Mouse (Mus musculus) heart, embryonic 10.5 days (tissue): Measurements from ENCODE around the gene Hddc2. TPM values are rescaled to one million over a fixed set of nuclear protein-coding genes. Genes with fewer than 3 reads are reported as not detected.

ENCODE experiments used
- DNase-seq: peaks from one replicate; pipeline ENCODE4 v3.0.0-alpha.2; 2017; ENCODE audit warnings: low spot score
- H3K27ac ChIP-seq: fragments of 300-500 bp; sonication (generic); 2 replicates; pipeline ENCODE4 v1.5.1; 2016; ENCODE audit warnings: mild to moderate bottlenecking
- H3K27me3 ChIP-seq: fragments of 300-500 bp; sonication (generic); 2 replicates; pipeline ENCODE4 v1.6.1; 2016; ENCODE audit warnings: mild to moderate bottlenecking; ENCODE audit not compliant: poor library complexity, insufficient read depth, severe bottlenecking
- H3K36me3 ChIP-seq: fragments of 300-500 bp; sonication (generic); 2 replicates; pipeline ENCODE4 v1.6.1; 2016; ENCODE audit warnings: mild to moderate bottlenecking, moderate library complexity
- H3K4me1 ChIP-seq: fragments of 300-500 bp; sonication (generic); 2 replicates; pipeline ENCODE4 v1.6.1; 2016; ENCODE audit warnings: mild to moderate bottlenecking
- H3K4me3 ChIP-seq: fragments of 300-500 bp; sonication (generic); 2 replicates; pipeline ENCODE4 v1.5.1; 2016; ENCODE audit warnings: mild to moderate bottlenecking, moderate library complexity
- H3K9me3 ChIP-seq: fragments of 300-500 bp; sonication (generic); 2 replicates; pipeline ENCODE4 v1.6.1; 2016; ENCODE audit warnings: mild to moderate bottlenecking, moderate library complexity
- WGBS: fragments of 180-500 bp; shearing (Covaris S2); methylation state at CpG from one replicate; pipeline ENCODE4 v1.1.7; 2016; 5-methylcytosine and 5-hydroxymethylcytosine counted together
- polyA plus RNA-seq: library from polyadenylated mRNA; unstranded; fragments of >200 nt; fragmentation: Nextera tagmentation; extraction: Ambion mirVana; gene quantifications from 2 replicates; pipeline ENCODE4 v1.2.1, GENCODE M21; 2016

The Hddc2 gene
- polyA plus RNA-seq, result 73.6 and 79.5 TPM in 2 replicates

DNA sequence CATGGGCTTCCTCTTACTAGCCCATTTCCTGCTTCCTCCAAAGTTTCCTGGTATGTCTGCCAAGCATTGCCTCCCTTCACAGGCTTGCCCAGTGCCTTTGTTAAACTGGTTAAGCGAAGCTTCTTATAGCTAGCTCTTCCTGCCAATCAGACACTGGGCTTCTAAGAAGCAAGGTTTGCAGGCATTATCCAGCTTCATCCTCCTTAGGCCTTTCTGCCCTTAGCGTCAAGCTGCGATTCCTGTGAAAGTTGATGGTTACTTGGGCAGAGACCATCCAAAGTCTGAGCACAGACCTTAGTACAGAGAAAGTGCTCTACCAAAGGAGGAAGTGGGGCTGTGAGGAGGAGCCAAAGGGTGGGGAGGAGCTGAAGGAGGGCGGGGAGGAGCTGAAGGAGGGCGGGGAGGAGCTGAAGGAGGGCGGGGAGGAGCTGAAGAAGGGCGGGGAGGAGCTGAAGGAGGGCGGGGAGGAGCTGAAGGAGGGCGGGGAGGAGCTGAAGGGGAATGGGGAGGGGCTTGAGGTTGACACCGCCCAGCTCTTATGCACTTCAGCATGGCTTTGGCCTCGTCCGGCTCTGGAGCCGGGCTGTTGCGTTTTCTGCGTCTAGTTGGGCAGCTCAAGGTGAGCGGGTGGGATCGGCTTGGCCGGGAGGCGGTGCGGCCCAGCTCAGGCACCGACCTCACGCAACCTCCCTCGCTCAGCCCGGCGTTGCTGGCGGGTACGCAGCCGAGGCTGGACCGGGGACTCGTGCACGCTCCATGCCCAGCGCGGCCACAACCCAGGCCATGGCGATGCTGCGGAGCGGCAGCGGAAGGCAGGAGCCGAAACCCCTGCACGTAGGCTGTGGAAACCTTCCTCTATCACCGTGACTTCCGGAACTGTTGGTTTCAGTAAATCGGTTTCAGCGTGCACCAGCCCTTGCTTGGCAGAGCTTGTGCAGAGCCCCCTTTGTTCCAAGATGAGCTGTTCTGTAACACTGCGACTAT is at the start of gene Hddc2:
Hddc2 (plus strand) TSS at position 519 of the 984 bp plus-strand sequence.
- Histone ChIP-seq H3K9me3 (no peaks in the 10 kb centered on the region), H3K4me3 (peak within 1 kb of the TSS; percentile 86), H3K36me3 (peaks cover 21% of the 10 kb centered on the region), H3K27me3 (no peaks in the 10 kb centered on the region), H3K27ac (peak within 1 kb of the TSS; percentile 97), H3K4me1 (peaks cover 6% of the 10 kb centered on the region; the same call in 1 of the 2 replicates)
- DNase-seq, result peak; percentile 94
- 4% methylated on average over 44 of the region's 44 CpGs for WGBS

GRCm38 (mm10) chr10:31272738-31273137 is 40.4 kb upstream of the Hddc2 start:
- H3K27me3 ChIP-seq, result no peaks in the 10 kb centered on the region
- H3K4me1 ChIP-seq, result peaks cover 4% of the 10 kb centered on the region; the same call in 1 of the 2 replicates
- 34% methylated on average over 2 of the region's 2 CpGs for WGBS
- H3K9me3 ChIP-seq, result no peaks in the 10 kb centered on the region
- H3K4me3 ChIP-seq, result no peak overlapping the region
- H3K36me3 ChIP-seq, result no peaks in the 10 kb centered on the region
- no peak for DNase-seq
- peak overlapping the region; percentile 32 for H3K27ac ChIP-seq

DNA sequence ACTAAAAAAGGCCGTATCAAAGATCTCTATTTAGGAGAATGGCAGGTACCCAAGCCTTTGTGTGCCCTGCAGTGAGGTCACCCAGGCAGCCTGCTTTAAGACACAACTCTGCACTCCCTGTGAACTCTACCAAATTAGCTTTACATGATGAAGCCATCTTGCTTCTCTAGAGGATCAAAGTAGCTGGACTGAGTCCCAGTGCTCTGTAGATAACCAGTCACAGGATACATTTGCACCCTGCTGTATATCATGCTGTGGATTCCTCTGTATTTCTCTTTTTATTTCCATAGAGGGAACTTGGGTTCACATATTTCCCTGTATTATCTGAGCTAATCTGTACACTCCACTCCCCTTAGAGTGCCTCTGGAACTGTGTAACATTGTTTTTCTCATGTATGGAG is 40.0 kb upstream of the Hddc2 start:
- Histone ChIP-seq H3K4me3 (no peak overlapping the region), H3K27me3 (no peaks in the 10 kb centered on the region), H3K27ac (peak overlapping the region; percentile 32; the same call in 1 of the 2 replicates), H3K4me1 (peaks cover 4% of the 10 kb centered on the region; the same call in 1 of the 2 replicates), H3K36me3 (no peaks in the 10 kb centered on the region), H3K9me3 (no peaks in the 10 kb centered on the region)
- WGBS, result 78% methylated on average over 1 of the region's 1 CpGs
- DNase-seq, result no peak

DNA sequence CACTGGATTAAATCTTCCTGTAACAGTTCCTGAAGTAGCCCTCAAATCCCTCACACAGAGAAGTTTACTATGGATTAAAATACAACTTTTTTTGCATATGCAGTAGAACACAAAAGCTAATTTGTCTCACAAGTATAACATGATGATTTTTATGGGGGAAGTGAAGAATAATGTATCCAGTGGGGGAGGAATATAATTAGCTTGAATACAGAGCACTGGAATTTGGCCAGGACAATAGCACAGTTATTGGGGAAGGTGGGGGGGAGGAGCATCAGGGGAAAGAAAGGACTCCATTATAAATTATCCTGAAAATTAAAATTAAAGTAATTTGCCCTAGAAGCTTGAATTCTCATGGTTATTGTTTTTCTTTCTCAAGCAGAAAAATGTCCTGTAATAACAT is 25.4 kb upstream of the Hddc2 start:
- no peaks in the 10 kb centered on the region for H3K27me3 ChIP-seq

DNA sequence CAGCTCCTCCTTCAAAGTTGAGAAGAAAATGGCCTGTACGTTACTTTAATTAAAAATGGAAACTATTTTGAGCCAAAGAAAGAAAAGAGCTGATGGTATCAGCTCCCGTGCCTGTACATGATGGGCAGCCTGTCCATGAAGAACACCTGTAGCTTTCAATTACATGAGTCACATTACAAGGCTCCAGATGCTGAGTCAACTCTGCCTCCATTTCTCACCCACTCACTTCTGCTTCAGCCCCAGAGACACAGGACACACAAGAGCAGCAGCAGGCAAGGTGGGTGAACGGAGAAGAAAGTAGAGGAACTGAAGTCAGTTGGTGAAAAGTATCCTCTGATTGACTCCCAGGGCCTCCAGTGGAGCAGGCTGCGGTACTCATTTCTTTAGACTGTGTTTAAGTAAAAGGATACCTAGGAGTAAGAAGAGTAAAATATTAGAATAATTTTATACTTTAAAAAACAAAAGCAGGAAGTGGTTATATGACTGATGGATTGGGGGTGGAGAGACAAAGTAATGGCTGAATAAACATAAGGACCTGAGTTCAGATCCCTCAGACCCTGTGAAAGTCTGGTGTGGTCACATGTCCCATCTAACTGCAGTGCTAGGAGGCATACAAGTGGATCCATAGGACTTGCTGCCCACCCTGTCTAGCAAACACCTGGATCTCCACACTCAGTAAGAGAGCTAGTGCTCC is 24.3 kb upstream of the Hddc2 start:
- DNase-seq, result no peak
- Histone ChIP-seq H3K27ac (no peak overlapping the region), H3K4me3 (no peak overlapping the region), H3K9me3 (no peaks in the 10 kb centered on the region), H3K4me1 (no peaks in the 10 kb centered on the region), H3K27me3 (no peaks in the 10 kb centered on the region), H3K36me3 (no peaks in the 10 kb centered on the region)
- 92% methylated on average over 4 of the region's 4 CpGs for WGBS

More for the DNA sequence above, 25.4 kb upstream of the Hddc2 start:
- Histone ChIP-seq H3K4me3 (no peak overlapping the region), H3K4me1 (no peaks in the 10 kb centered on the region), H3K27ac (no peak overlapping the region), H3K36me3 (no peaks in the 10 kb centered on the region), H3K9me3 (no peaks in the 10 kb centered on the region)
- DNase-seq, result no peak

- DNase-seq, result no peak
- Histone ChIP-seq H3K4me3 (no peak overlapping the region), H3K36me3 (no peaks in the 10 kb centered on the region), H3K9me3 (no peaks in the 10 kb centered on the region), H3K27ac (no peak overlapping the region), H3K27me3 (no peaks in the 10 kb centered on the region), H3K4me1 (no peaks in the 10 kb centered on the region)
- 59% methylated on average over 5 of the region's 5 CpGs for WGBS
Observed at GRCm38 (mm10) chr10:31295705-31296104, 17.5 kb upstream of the Hddc2 start.

DNA sequence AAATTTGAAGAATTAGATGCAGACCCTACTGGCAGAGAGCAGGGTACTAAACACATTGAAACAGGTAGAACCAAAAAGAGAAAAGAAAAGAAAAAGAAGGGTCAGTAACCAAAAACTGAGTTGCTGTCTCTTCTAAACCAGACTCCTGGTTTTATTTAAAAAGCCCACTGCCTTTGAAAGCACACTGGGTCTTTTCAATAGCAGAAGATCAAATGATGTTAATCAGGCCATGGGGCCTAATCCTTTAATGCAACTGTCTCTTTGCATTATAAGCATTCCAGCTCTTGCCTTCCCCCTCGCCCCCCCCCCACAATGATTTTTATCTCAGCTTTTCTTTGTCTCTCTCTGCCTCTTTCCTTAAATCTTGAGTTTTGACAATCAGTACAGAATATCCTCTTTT is 16.7 kb upstream of the Hddc2 start:
- no peaks in the 10 kb centered on the region for H3K27me3 ChIP-seq
- no peaks in the 10 kb centered on the region for H3K36me3 ChIP-seq
- H3K9me3 ChIP-seq, result no peaks in the 10 kb centered on the region
- no peak for DNase-seq
- 56% methylated on average over 1 of the region's 1 CpGs for WGBS
- no peak overlapping the region for H3K27ac ChIP-seq
- no peak overlapping the region for H3K4me3 ChIP-seq
- H3K4me1 ChIP-seq, result no peaks in the 10 kb centered on the region

GRCm38 (mm10) chr10:31297106-31297505 is 16.1 kb upstream of the Hddc2 start:
- no peaks in the 10 kb centered on the region for H3K4me1 ChIP-seq
- no peak for DNase-seq
- no peaks in the 10 kb centered on the region for H3K27me3 ChIP-seq
- WGBS, result 79% methylated on average over 4 of the region's 4 CpGs
- no peak overlapping the region for H3K4me3 ChIP-seq
- H3K9me3 ChIP-seq, result no peaks in the 10 kb centered on the region
- H3K36me3 ChIP-seq, result no peaks in the 10 kb centered on the region
- H3K27ac ChIP-seq, result no peak overlapping the region

GRCm38 (mm10) chr10:31298263-31298662 is 14.9 kb upstream of the Hddc2 start:
- DNase-seq, result no peak
- Histone ChIP-seq H3K9me3 (no peaks in the 10 kb centered on the region), H3K36me3 (no peaks in the 10 kb centered on the region), H3K27me3 (no peaks in the 10 kb centered on the region), H3K4me1 (no peaks in the 10 kb centered on the region), H3K27ac (no peak overlapping the region), H3K4me3 (no peak overlapping the region)
- WGBS, result 35% methylated on average over 2 of the region's 2 CpGs

DNA sequence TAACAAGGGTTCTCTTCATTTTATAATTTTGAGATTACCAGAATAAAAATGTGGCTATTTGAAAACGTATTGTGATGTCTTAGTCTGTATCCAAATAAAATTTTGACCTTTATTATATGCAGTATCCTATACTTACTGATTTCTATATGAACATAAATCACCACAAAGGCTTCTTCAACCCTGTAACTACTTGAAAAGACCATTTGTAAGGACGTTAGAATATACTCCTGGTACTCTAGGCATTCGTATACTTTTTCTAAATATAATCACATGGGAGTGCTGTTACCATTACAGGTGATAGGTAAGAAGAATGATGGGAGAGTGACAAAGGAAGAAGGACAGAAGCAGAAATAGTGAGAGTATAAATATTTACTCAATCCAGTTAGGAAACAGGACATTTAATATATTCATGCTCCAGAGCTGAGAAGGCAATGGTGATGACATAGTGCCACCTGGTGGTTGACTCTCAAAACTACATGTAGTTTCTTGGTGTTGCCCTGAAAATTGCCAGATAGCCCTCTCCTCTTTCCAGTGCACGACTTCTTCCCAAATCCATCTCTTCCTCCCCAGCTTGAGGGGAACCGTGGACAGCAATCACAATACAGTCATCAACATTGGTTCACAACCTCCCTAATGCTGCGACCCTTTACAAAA is 14.1 kb upstream of the Hddc2 start:
- 37% methylated on average over 6 of the region's 6 CpGs for WGBS
- H3K4me3 ChIP-seq, result no peak overlapping the region
- H3K4me1 ChIP-seq, result no peaks in the 10 kb centered on the region
- no peaks in the 10 kb centered on the region for H3K27me3 ChIP-seq
- H3K36me3 ChIP-seq, result no peaks in the 10 kb centered on the region
- no peaks in the 10 kb centered on the region for H3K9me3 ChIP-seq
- no peak overlapping the region for H3K27ac ChIP-seq
- DNase-seq, result no peak

DNA sequence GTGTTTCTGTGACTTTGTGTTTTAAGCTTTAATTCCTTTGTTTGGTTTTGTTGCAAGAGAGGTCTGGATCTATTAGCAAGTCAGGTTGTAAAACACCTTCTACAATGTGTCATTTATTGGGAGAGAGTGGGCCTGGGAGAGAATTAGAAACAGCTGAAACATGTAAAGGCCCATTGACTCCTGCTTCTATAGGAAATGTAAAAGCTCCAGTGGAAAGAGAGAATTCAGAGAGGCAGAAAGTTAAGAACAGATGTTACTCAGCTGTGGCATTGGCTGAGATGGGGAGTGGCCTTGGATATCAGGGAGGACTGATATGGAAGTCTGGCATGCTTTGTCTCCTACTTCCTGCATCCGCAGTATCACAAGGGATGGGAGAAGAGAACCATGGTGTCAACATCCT is 12.9 kb upstream of the Hddc2 start:
- H3K4me1 ChIP-seq, result no peaks in the 10 kb centered on the region
- H3K4me3 ChIP-seq, result no peak overlapping the region
- DNase-seq, result no peak
- no peak overlapping the region for H3K27ac ChIP-seq
- H3K27me3 ChIP-seq, result no peaks in the 10 kb centered on the region
- no peaks in the 10 kb centered on the region for H3K36me3 ChIP-seq
- 52% methylated on average over 1 of the region's 1 CpGs for WGBS
- H3K9me3 ChIP-seq, result no peaks in the 10 kb centered on the region

DNA sequence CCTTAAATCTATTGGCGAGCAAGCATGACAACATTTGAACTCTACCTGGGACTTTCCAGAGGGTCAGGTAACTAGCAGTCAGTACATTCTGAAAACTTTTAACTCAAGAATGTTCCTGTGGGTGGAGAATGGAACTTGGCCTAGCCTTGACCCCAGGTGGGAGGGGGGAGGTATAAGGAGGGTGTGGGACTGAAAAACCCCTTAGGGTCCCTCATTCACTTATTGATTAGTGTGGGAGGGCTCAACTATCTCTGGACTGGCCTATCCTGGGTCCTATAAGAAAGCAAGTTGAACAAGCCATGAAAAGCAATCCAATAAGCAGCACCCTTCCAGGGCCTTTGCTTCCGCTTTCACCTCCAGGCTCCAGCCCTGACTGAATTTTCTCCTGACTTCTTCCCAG is 9.7 kb upstream of the Hddc2 start:
- WGBS, result 92% methylated on average over 2 of the region's 2 CpGs
- Histone ChIP-seq H3K9me3 (no peaks in the 10 kb centered on the region), H3K36me3 (no peaks in the 10 kb centered on the region), H3K27me3 (no peaks in the 10 kb centered on the region), H3K4me1 (no peaks in the 10 kb centered on the region), H3K4me3 (no peak overlapping the region), H3K27ac (no peak overlapping the region)
- DNase-seq, result no peak
